Mouse (Mus musculus) megakaryocyte, embryonic 14.5 days (primary cell): Measurements from ENCODE around the gene Olfr1282.

Source experiments
- FLI1 ChIP-seq: IDR thresholded peaks from 2 replicates; pipeline ENCODE4 v1.6.1; 2012; ENCODE audit warnings: low read length, inconsistent platforms, mixed read lengths
- GATA1 ChIP-seq: IDR thresholded peaks from 3 replicates; pipeline ENCODE4 v1.6.1; 2012; ENCODE audit warnings: mixed read lengths, low read length, inconsistent platforms, borderline replicate concordance

DNA sequence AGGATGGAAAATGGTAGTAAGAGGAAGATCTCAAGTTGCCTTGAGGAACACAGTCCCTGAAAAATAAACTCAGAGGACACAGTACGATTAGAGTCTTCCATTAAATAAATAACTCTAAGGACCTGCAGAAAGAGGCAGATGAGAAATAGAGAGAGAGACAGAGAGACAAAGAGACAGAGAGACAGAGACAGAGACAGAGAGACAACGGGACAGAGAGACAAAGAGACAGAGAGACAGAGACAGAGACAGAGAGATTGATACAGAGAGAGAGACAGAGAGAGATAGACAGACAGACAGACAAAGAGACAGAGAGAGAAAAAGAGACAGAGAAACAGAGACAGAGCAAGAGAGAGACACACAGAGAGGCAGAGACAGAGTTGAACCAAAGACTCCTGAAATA lies at the start of gene Olfr1282:
- no peak for TF ChIP-seq GATA1
- TF ChIP-seq FLI1: no peak
